Mouse (Mus musculus) midbrain, embryonic 16.5 days (tissue): ENCODE results near the gene Sema5b. TPM values are rescaled to one million over a fixed set of nuclear protein-coding genes. Genes with fewer than 3 reads are reported as not detected.

Source experiments
- ATAC-seq: fragments of 200-750 bp; cut with Nextera tagmentation; 2 replicates; pipeline ENCODE4 v1.8.0; 2017; ENCODE audit warnings: moderate TSS enrichment
- H3K27ac ChIP-seq: fragments of 300-500 bp; sonication (generic); 2 replicates; pipeline ENCODE4 v1.5.1; 2014; ENCODE audit warnings: mild to moderate bottlenecking, low read length, mixed read lengths
- H3K27me3 ChIP-seq: fragments of 300-500 bp; sonication (generic); 2 replicates; pipeline ENCODE4 v1.6.1; 2014; ENCODE audit warnings: low read depth, low read length, mixed read lengths; ENCODE audit not compliant: control insufficient read depth, insufficient read depth
- H3K36me3 ChIP-seq: fragments of 300-500 bp; sonication (generic); 2 replicates; pipeline ENCODE4 v1.6.1; 2014; ENCODE audit warnings: mild to moderate bottlenecking, low read length, moderate library complexity, mixed read lengths; ENCODE audit not compliant: control insufficient read depth, insufficient read depth
- H3K4me1 ChIP-seq: fragments of 300-500 bp; sonication (generic); 2 replicates; pipeline ENCODE4 v1.6.1; 2014; ENCODE audit warnings: mild to moderate bottlenecking, low read length, mixed read lengths; ENCODE audit not compliant: control insufficient read depth, insufficient read depth
- H3K4me2 ChIP-seq: fragments of 300-500 bp; sonication (generic); 2 replicates; pipeline ENCODE4 v1.6.1; 2014; ENCODE audit warnings: mild to moderate bottlenecking, low read length, mixed read lengths
- H3K4me3 ChIP-seq: fragments of 300-500 bp; sonication (generic); 2 replicates; pipeline ENCODE4 v1.5.1; 2014; ENCODE audit warnings: low read depth, mild to moderate bottlenecking, low read length, moderate library complexity, mixed read lengths
- H3K9ac ChIP-seq: fragments of 300-500 bp; sonication (generic); 2 replicates; pipeline ENCODE4 v1.6.1; 2014; ENCODE audit warnings: low read depth, low read length, mixed read lengths
- H3K9me3 ChIP-seq: fragments of 300-500 bp; sonication (generic); replicated peaks from 2 replicates; pipeline ENCODE4 v1.6.1; 2014; ENCODE audit warnings: mild to moderate bottlenecking, low read length, mixed read lengths; ENCODE audit not compliant: control insufficient read depth, poor library complexity, severe bottlenecking
- WGBS: fragments of 180-500 bp; shearing (Covaris S2); extraction: QIAGEN DNeasy Blood & Tissue Kit; methylation state at CpG from one replicate; pipeline ENCODE4 v1.1.7; 2014; 5-methylcytosine and 5-hydroxymethylcytosine counted together
- polyA plus RNA-seq: library from polyadenylated mRNA; unstranded; fragments of >200 nt; fragmentation: Nextera tagmentation; extraction: Ambion mirVana; gene quantifications from 2 replicates; pipeline ENCODE4 v1.2.1, GENCODE M21; 2015

The Sema5b gene
- polyA plus RNA-seq, 1 experiment from 2014 or later, result 17.5 TPM

GRCm38 (mm10) chr16:35660222-35660621 is 119.3 kb downstream of the Sema5b start:
- Histone ChIP-seq H3K27ac (no peak overlapping the region), H3K27me3 (0 out of 2 replicates have a peak, but pooled peaks cover 8% of the 10 kb centered on the region), H3K4me2 (peak overlapping the region; percentile 40), H3K9ac (no peak overlapping the region), H3K9me3 (no peaks in the 10 kb centered on the region), H3K4me1 (no peaks in the 10 kb centered on the region), H3K4me3 (peak overlapping the region; percentile 18), H3K36me3 (peaks cover 2% of the 10 kb centered on the region; the same call in 1 of the 2 replicates)
- WGBS, result 39% methylated on average over 35 of the region's 36 CpGs
- no peak; the same call in 1 of the 2 replicates for ATAC-seq

DNA sequence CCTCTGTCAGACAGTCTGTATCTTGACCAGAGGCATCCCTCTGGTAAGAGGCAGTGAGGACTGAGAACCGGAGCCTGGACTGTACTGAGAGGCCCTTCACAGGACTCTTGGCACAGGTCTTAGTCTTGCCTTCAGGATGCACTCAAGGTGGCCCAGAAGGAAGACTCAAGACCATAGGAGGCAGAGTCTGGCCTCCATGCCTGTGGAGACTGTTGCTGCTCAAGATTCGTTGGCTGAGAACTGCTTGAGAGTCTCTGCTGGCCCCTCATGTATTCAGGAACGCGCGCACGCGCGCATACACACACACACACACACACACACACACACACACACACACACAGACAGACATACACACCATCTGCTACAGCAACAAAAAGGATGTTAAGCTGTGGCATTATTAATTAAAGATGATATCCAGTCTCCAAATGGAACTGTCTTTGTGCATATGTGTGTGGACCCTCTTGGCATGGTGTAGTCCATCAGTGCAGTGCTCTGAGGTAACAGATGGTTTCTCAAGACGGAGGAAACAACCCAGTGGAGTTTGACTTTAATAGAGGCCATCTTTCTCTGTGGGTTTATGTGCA is 123.0 kb downstream of the Sema5b start:
- Histone ChIP-seq H3K27ac (no peak overlapping the region), H3K9ac (no peak overlapping the region), H3K4me1 (no peaks in the 10 kb centered on the region), H3K27me3 (0 out of 2 replicates have a peak, but pooled peaks cover 8% of the 10 kb centered on the region), H3K4me2 (no peak overlapping the region), H3K4me3 (no peak overlapping the region), H3K36me3 (peaks cover 2% of the 10 kb centered on the region; the same call in 1 of the 2 replicates), H3K9me3 (no peaks in the 10 kb centered on the region)
- 97% methylated on average over 9 of the region's 9 CpGs for WGBS
- ATAC-seq, result no peak

DNA sequence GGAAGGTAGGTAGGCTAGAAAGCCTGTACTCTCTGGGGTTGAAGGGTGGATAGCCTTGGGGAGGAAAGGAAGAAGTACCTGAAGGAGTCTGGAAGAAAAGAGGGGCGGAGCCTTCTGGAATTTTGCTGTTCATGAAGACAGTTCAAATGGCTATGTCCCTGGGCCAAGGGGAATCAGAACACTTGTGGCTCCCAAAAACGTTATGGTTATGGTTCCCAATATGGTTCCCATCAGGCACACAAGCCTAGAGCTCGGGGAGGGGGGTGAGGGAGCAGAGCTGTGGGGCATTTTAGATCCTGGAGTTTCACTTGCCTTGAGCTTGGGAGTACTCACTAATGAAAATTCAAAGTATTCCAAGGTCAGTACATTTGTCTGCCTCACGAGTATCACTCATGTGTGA is 123.9 kb downstream of the Sema5b start:
- Histone ChIP-seq H3K9me3 (no peaks in the 10 kb centered on the region), H3K27me3 (0 out of 2 replicates have a peak, but pooled peaks cover 3% of the 10 kb centered on the region), H3K4me1 (no peaks in the 10 kb centered on the region), H3K4me3 (no peak overlapping the region), H3K36me3 (peaks cover 2% of the 10 kb centered on the region; the same call in 1 of the 2 replicates), H3K4me2 (no peak overlapping the region), H3K9ac (no peak overlapping the region), H3K27ac (no peak overlapping the region)
- no peak for ATAC-seq
- WGBS, result 94% methylated on average over 4 of the region's 4 CpGs

- Histone ChIP-seq H3K27me3 (no peaks in the 10 kb centered on the region), H3K4me1 (peaks cover 7% of the 10 kb centered on the region), H3K27ac (no peak overlapping the region), H3K9ac (no peak overlapping the region), H3K9me3 (no peaks in the 10 kb centered on the region), H3K4me2 (no peak overlapping the region), H3K4me3 (no peak overlapping the region), H3K36me3 (no peaks in the 10 kb centered on the region)
- WGBS, result 61% methylated on average over 8 of the region's 8 CpGs
- ATAC-seq, result no peak
These were observed 136.7 kb downstream of the Sema5b start for GRCm38 (mm10) chr16:35677511-35678113.

DNA sequence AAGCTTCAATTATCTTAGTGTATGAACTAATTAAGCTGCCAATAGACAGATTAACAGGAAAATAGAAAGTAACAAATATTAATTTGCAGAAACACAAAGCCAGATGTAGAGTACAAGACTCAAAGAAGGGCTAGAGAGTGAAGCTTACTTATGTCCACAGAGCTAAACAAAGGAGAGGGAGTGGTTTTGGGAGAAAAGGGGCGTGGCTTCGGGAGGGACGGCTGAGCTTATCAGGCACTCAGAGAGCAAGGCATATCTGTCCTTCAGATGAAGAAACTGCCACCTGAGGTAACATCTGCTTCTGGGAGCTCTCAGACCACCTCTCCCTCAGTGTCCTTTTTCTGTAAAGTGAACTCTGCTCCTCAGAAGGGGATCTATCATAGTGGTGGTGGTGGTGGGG is 137.5 kb downstream of the Sema5b start:
- no peak overlapping the region for H3K9ac ChIP-seq
- H3K4me3 ChIP-seq, result no peak overlapping the region
- peaks cover 7% of the 10 kb centered on the region for H3K4me1 ChIP-seq
- H3K27me3 ChIP-seq, result no peaks in the 10 kb centered on the region
- no peak overlapping the region for H3K4me2 ChIP-seq
- H3K9me3 ChIP-seq, result no peaks in the 10 kb centered on the region
- H3K36me3 ChIP-seq, result no peaks in the 10 kb centered on the region
- WGBS, result 27% methylated on average over 3 of the region's 3 CpGs
- H3K27ac ChIP-seq, result no peak overlapping the region
- ATAC-seq, result no peak

GRCm38 (mm10) chr16:35681327-35682108 is 140.6 kb downstream of the Sema5b start:
- H3K27me3 ChIP-seq, result no peaks in the 10 kb centered on the region
- no peaks in the 10 kb centered on the region for H3K9me3 ChIP-seq
- no peaks in the 10 kb centered on the region for H3K36me3 ChIP-seq
- no peak overlapping the region for H3K9ac ChIP-seq
- WGBS, result 56% methylated on average over 17 of the region's 17 CpGs
- no peak overlapping the region for H3K4me3 ChIP-seq
- peak overlapping the region; percentile 3; the same call in 1 of the 2 replicates for H3K4me2 ChIP-seq
- no peak overlapping the region; the same call in 1 of the 2 replicates for H3K27ac ChIP-seq
- ATAC-seq, result peak; percentile 68
- H3K4me1 ChIP-seq, result peaks cover 9% of the 10 kb centered on the region

- no peak overlapping the region for H3K27ac ChIP-seq
- H3K4me3 ChIP-seq, result no peak overlapping the region
- peaks cover 11% of the 10 kb centered on the region for H3K4me1 ChIP-seq
- H3K27me3 ChIP-seq, result no peaks in the 10 kb centered on the region
- WGBS, result 84% methylated on average over 13 of the region's 13 CpGs
- no peaks in the 10 kb centered on the region for H3K36me3 ChIP-seq
- no peak overlapping the region for H3K4me2 ChIP-seq
- H3K9me3 ChIP-seq, result no peaks in the 10 kb centered on the region
- no peak for ATAC-seq
- H3K9ac ChIP-seq, result no peak overlapping the region
These were observed 144.1 kb downstream of the Sema5b start for GRCm38 (mm10) chr16:35685027-35685426.

DNA sequence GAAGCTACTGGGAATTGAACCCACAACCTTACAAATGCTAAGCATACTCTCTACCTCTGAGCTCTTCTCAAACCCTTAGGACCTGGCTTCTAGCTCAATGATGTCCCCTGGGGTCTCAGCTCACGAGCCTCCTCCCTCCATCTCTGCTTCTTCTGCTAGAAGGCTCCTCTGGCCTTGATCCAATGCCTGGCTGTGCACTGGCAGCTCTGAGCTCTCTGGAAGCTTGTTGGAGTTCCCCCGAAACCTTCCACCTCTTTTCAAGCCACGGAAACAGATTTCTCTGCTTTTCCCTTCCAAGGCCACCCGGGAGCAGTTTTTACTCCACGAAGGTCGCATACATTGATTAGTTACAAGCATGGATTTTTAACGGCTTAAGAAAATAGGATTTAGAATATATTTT is 145.5 kb downstream of the Sema5b start:
- Histone ChIP-seq H3K4me2 (no peak overlapping the region), H3K9ac (no peak overlapping the region), H3K36me3 (no peaks in the 10 kb centered on the region), H3K4me3 (no peak overlapping the region), H3K27me3 (no peaks in the 10 kb centered on the region), H3K4me1 (peaks cover 7% of the 10 kb centered on the region; the same call in 1 of the 2 replicates), H3K27ac (no peak overlapping the region), H3K9me3 (no peaks in the 10 kb centered on the region)
- ATAC-seq, result no peak
- 44% methylated on average over 7 of the region's 7 CpGs for WGBS

DNA sequence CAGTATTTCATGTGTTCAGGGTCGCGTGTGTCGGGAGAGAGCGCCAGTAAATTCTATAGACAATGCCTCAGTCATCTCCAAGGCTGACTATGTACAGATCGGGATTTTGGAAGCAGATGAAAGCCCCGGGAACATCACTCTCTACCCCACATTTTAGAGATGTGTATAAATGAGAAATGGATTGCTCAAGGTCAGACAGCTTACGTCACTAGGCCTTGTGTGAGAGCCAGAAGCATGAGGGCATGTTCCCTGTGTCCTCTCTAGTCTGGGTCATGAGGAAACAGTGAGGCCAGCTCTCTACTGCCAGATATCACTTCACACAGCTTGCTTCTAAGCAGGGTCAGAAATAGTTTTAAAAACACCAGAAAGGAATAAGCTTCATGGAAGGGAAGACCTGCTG is 150.7 kb downstream of the Sema5b start:
- Histone ChIP-seq H3K27ac (no peak overlapping the region), H3K36me3 (peaks cover 4% of the 10 kb centered on the region; the same call in 1 of the 2 replicates), H3K4me2 (no peak overlapping the region), H3K27me3 (no peaks in the 10 kb centered on the region), H3K9me3 (no peaks in the 10 kb centered on the region), H3K4me1 (peaks cover 2% of the 10 kb centered on the region; the same call in 1 of the 2 replicates), H3K9ac (no peak overlapping the region), H3K4me3 (no peak overlapping the region)
- no peak for ATAC-seq
- 93% methylated on average over 7 of the region's 7 CpGs for WGBS
